Mouse (Mus musculus): ENCODE data around the gene Arpc5l. TPM values are rescaled to one million over a fixed set of nuclear protein-coding genes. Genes with fewer than 3 reads are reported as not detected.

Gene Arpc5l
- polyA plus RNA-seq (2011; ENCODE audit: insufficient read length, low read depth, missing spikeins): 54.6 and 64.3 TPM in 2 replicates

DNA sequence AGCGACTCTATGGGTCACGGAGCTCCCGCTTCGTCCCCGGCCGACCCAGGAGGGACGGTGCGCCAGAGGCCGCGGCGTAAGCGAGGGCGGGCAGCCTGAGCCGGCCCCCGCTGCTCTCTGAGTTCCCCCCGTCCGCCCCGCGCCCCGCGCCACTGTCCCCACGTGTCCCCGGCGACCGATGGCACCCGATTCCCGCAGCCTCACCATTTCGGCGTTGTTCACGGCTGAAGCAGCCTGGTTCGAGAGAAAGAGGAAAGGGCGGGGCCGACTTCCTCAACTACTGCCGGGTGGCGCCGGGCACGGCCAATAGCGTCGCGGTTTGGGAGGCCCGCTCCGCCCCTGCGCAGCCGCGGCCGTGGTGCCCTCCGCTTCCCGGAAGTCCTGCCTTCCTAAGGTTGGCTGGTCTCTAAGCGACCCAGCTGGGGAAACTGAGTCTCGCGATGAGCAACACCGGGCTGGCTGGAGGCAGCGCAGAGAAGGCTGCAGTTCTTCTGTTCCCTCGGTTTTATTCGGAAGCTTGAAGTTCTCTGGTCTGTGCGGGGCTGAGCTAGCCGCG, at the start of gene Arpc5l:
Arpc5l (plus strand) TSS at position 469 of the 556 bp plus-strand sequence.
- TF ChIP-seq POLR2A (IDR thresholded peaks at IDR 0.05; ENCODE audit: low read depth, low read length) (peak; percentile 94), CTCF (IDR thresholded peaks at IDR 0.05; ENCODE audit: borderline replicate concordance, insufficient read depth, low read length) (no peak)
- Histone ChIP-seq H3K4me3 (ENCODE audit: insufficient read depth, low read length) (peak within 1 kb of the TSS; percentile 99), H3K27ac (ENCODE audit: insufficient read depth, low read length) (peak within 1 kb of the TSS; percentile 50), H3K4me1 (ENCODE audit: control insufficient read depth, insufficient read depth, low read length) (peaks cover 11% of the 10 kb centered on the region)

DNA sequence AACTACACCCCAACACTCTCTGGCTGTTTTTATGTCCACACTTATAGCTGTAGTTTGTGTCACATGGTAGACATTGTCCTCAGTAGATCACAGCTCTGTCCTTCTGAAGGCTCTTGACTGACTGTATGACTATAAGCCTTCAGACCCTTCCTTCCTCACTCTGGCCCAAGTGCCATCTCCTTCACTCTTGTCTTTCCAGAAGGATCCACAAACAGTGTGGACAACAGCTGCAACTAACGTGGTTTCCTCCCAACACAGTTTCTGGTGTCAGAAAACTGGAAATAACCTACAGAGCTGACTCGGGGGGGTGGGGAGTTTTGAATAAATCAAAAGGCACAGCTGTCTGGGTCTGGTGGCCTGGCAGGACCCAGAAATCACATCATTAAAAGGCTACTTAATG, 49.1 kb upstream of the Arpc5l start:
- TF ChIP-seq POLR2A (IDR thresholded peaks at IDR 0.05; ENCODE audit: low read depth, low read length) (no peak), CTCF (IDR thresholded peaks at IDR 0.05; ENCODE audit: borderline replicate concordance, insufficient read depth, low read length) (no peak)
- Histone ChIP-seq H3K4me3 (ENCODE audit: insufficient read depth, low read length) (no peak overlapping the region), H3K27ac (ENCODE audit: insufficient read depth, low read length) (no peak overlapping the region), H3K4me1 (ENCODE audit: control insufficient read depth, insufficient read depth, low read length) (no peaks in the 10 kb centered on the region)

DNA sequence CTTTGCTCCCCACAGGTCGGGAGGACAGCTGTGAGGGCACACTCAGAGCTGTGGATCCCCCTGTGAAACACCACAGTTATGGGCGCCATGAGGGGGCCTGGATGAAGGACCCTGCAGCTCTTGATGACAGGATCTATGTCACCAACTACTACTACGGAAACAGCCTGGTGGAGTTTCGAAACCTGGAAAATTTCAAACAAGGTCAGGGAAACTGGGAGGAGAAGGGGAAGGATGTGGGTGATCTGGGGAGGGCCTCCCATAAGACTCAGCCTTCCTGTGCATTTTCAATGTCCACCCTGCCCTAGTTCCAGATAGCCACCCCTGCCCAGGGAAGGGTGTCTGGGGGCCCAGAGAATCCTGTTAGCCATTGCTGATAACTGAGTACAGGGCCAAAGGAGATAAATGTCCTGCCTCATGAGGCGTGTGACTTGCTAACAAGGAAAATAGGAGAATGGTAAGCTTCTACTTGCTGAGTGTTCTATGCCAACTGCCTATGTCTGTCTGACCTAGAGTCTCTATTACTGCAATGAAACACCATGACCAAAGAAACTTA, 47.4 kb upstream of the Arpc5l start:
- Histone ChIP-seq H3K4me1 (ENCODE audit: control insufficient read depth, insufficient read depth, low read length) (no peaks in the 10 kb centered on the region), H3K27ac (ENCODE audit: insufficient read depth, low read length) (no peak overlapping the region), H3K4me3 (ENCODE audit: insufficient read depth, low read length) (no peak overlapping the region)
- TF ChIP-seq POLR2A (IDR thresholded peaks at IDR 0.05; ENCODE audit: low read depth, low read length) (no peak), CTCF (IDR thresholded peaks at IDR 0.05; ENCODE audit: borderline replicate concordance, insufficient read depth, low read length) (no peak)

- H3K4me1 ChIP-seq (ENCODE audit: control insufficient read depth, insufficient read depth, low read length): no peaks in the 10 kb centered on the region
- TF ChIP-seq CTCF (IDR thresholded peaks at IDR 0.05; ENCODE audit: borderline replicate concordance, insufficient read depth, low read length) (no peak), POLR2A (IDR thresholded peaks at IDR 0.05; ENCODE audit: low read depth, low read length) (no peak)
These were observed 41.0 kb upstream of the Arpc5l start for GRCm38 (mm10) chr2:38964198-38964597.

GRCm38 (mm10) chr2:38969650-38970049, 35.5 kb upstream of the Arpc5l start:
- Histone ChIP-seq H3K4me1 (ENCODE audit: control insufficient read depth, insufficient read depth, low read length) (peaks cover 2% of the 10 kb centered on the region; the same call in 1 of the 2 replicates), H3K4me3 (ENCODE audit: insufficient read depth, low read length) (no peak overlapping the region), H3K27ac (ENCODE audit: insufficient read depth, low read length) (no peak overlapping the region)
- TF ChIP-seq POLR2A (IDR thresholded peaks at IDR 0.05; ENCODE audit: low read depth, low read length) (no peak), CTCF (IDR thresholded peaks at IDR 0.05; ENCODE audit: borderline replicate concordance, insufficient read depth, low read length) (no peak)

More at GRCm38 (mm10) chr2:38964198-38964597, 41.0 kb upstream of the Arpc5l start:
- Histone ChIP-seq H3K27ac (ENCODE audit: insufficient read depth, low read length) (no peak overlapping the region), H3K4me3 (ENCODE audit: insufficient read depth, low read length) (no peak overlapping the region)

DNA sequence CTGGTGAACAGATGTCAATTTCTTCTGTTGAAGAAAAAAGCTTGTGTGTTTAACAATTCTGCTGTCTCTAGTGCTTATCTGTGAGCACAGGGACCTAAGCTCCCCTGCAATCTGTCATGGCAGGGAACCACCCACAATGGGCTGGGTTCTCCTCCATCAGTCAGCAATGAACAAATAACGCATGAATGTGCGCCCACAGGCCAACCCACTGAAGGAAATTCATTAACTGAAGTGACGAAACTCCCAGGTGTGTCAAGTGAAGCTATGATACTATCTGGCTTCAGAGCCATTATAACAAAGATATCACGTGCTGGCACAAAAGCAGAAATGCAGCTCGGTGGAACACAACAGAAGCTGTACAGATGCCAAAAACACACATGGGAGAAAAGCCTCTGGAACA, 35.1 kb upstream of the Arpc5l start:
- TF ChIP-seq CTCF (IDR thresholded peaks at IDR 0.05; ENCODE audit: borderline replicate concordance, insufficient read depth, low read length) (no peak), POLR2A (IDR thresholded peaks at IDR 0.05; ENCODE audit: low read depth, low read length) (no peak)
- Histone ChIP-seq H3K27ac (ENCODE audit: insufficient read depth, low read length) (no peak overlapping the region), H3K4me1 (ENCODE audit: control insufficient read depth, insufficient read depth, low read length) (peaks cover 2% of the 10 kb centered on the region; the same call in 1 of the 2 replicates), H3K4me3 (ENCODE audit: insufficient read depth, low read length) (no peak overlapping the region)

GRCm38 (mm10) chr2:38973223-38973622, 31.9 kb upstream of the Arpc5l start:
- no peak for TF ChIP-seq CTCF (IDR thresholded peaks at IDR 0.05; ENCODE audit: borderline replicate concordance, insufficient read depth, low read length)
- no peak for TF ChIP-seq POLR2A (IDR thresholded peaks at IDR 0.05; ENCODE audit: low read depth, low read length)
- no peak overlapping the region for H3K4me3 ChIP-seq (ENCODE audit: insufficient read depth, low read length)
- no peak overlapping the region for H3K27ac ChIP-seq (ENCODE audit: insufficient read depth, low read length)
- peaks cover 2% of the 10 kb centered on the region; the same call in 1 of the 2 replicates for H3K4me1 ChIP-seq (ENCODE audit: control insufficient read depth, insufficient read depth, low read length)

GRCm38 (mm10) chr2:38973701-38974100, 31.4 kb upstream of the Arpc5l start:
- no peak overlapping the region for H3K4me3 ChIP-seq (ENCODE audit: insufficient read depth, low read length)
- TF ChIP-seq CTCF (IDR thresholded peaks at IDR 0.05; ENCODE audit: borderline replicate concordance, insufficient read depth, low read length) (no peak), POLR2A (IDR thresholded peaks at IDR 0.05; ENCODE audit: low read depth, low read length) (no peak)
- peaks cover 2% of the 10 kb centered on the region; the same call in 1 of the 2 replicates for H3K4me1 ChIP-seq (ENCODE audit: control insufficient read depth, insufficient read depth, low read length)
- no peak overlapping the region for H3K27ac ChIP-seq (ENCODE audit: insufficient read depth, low read length)

- no peak for TF ChIP-seq POLR2A (IDR thresholded peaks at IDR 0.05; ENCODE audit: low read depth, low read length)
- TF ChIP-seq CTCF (IDR thresholded peaks at IDR 0.05; ENCODE audit: borderline replicate concordance, insufficient read depth, low read length): no peak
- no peak overlapping the region for H3K4me3 ChIP-seq (ENCODE audit: insufficient read depth, low read length)
- peaks cover 2% of the 10 kb centered on the region; the same call in 1 of the 2 replicates for H3K4me1 ChIP-seq (ENCODE audit: control insufficient read depth, insufficient read depth, low read length)
- no peak overlapping the region for H3K27ac ChIP-seq (ENCODE audit: insufficient read depth, low read length)
These were observed 31.0 kb upstream of the Arpc5l start for GRCm38 (mm10) chr2:38974171-38974570.

- H3K4me3 ChIP-seq (ENCODE audit: insufficient read depth, low read length): no peak overlapping the region
- no peak overlapping the region for H3K27ac ChIP-seq (ENCODE audit: insufficient read depth, low read length)
- H3K4me1 ChIP-seq (ENCODE audit: control insufficient read depth, insufficient read depth, low read length): peaks cover 2% of the 10 kb centered on the region; the same call in 1 of the 2 replicates
- TF ChIP-seq POLR2A (IDR thresholded peaks at IDR 0.05; ENCODE audit: low read depth, low read length) (no peak), CTCF (IDR thresholded peaks at IDR 0.05; ENCODE audit: borderline replicate concordance, insufficient read depth, low read length) (no peak)
These were observed 30.0 kb upstream of the Arpc5l start for GRCm38 (mm10) chr2:38975181-38975580.
